Mouse (Mus musculus): ENCODE measurements around the gene Ankrd11.

GRCm38 (mm10) chr8:122855123-122855522, 187.0 kb downstream of the Ankrd11 start:
- TF ChIP-seq CTCF (IDR thresholded peaks at IDR 0.05; ENCODE audit: extremely low read depth, insufficient read depth, low read length) (no peak), POLR2A (IDR thresholded peaks at IDR 0.05; ENCODE audit: extremely low read depth, insufficient read depth, low read length) (no peak)

All from cortical plate, adult 2 months (tissue).